Comparison of ENCODE assay signal across 16 mouse cellular contexts in genomic region chr3:154177665-154178305, GRCm38 (mm10).
DNase-seq lines count a peak whose midpoint lies in the region; ATAC-seq lines count a peak whose summit lies in the region.
"Had no signal": no experiment of that assay in that cellular context is flagged by ENCODE, and none has a peak within 500 bp of the region (broad histone marks: within the 10 kb centered on the region; RNA-seq: fewer than 3 reads in every experiment).

No protein-coding gene starts in this region.

- peak; percentile 42; the same call in 1 of the 2 replicates for ATAC-seq in heart, embryonic 12.5 days (ENCODE audit: insufficient number of reproducible peaks, low FRiP score)
- ATAC-seq in hematopoietic stem cell, adult 5-6 weeks (replicated peaks in 1 of 2; ENCODE audit: insufficient read depth in 1 of 2, low FRiP score in 2 of 2, low TSS enrichment in 1 of 2, low read depth in 1 of 2, poor library complexity in 2 of 2, severe bottlenecking in 2 of 2), result peak; percentile 84 to 93

- no peak overlapping the region for H3K27ac ChIP-seq in heart, embryonic 12.5 days (ENCODE audit: poor library complexity, severe bottlenecking)
- H3K27ac ChIP-seq: embryonic facial prominence, embryonic 15.5 days; hindbrain, embryonic 12.5 days; kidney, postnatal 0 days; limb, embryonic 13.5 days had no signal

- no peaks in the 10 kb centered on the region for H3K9me3 ChIP-seq in heart, embryonic 12.5 days (replicated peaks)
- H3K9me3 ChIP-seq: embryonic facial prominence, embryonic 15.5 days; hindbrain, embryonic 12.5 days; limb, embryonic 13.5 days had no signal

- H3K27me3 ChIP-seq in heart, embryonic 12.5 days (replicated peaks), result no peaks in the 10 kb centered on the region
- H3K27me3 ChIP-seq: embryonic facial prominence, embryonic 15.5 days; hindbrain, embryonic 12.5 days; limb, embryonic 13.5 days had no signal

- no peak overlapping the region for H3K9ac ChIP-seq in heart, embryonic 12.5 days
- H3K9ac ChIP-seq: embryonic facial prominence, embryonic 15.5 days; hindbrain, embryonic 12.5 days; limb, embryonic 13.5 days had no signal

- DNase-seq in heart, postnatal 4 days, result no peak
- peak; percentile 27 to 31 for DNase-seq in spleen, postnatal 36 days (ENCODE audit: low spot score in 2 of 2)
- DNase-seq in spleen, adult 12 weeks (ENCODE audit: low spot score), result no peak
- DNase-seq in naive thymus-derived CD4-positive, alpha-beta T cell, adult 2 months (ENCODE audit: low read depth), result peak; percentile 64
- no peak for DNase-seq in left cerebral cortex, adult 11 months (ENCODE audit: low spot score)
- no peak for DNase-seq in left cerebral cortex, adult 18-20 months (ENCODE audit: low spot score in 2 of 2)
- DNase-seq: cerebellum, postnatal 10 days; heart, adult 18-20 months; layer of hippocampus, adult 9-11 months; thymus, postnatal 25 days had no signal

- no peak overlapping the region for H3K4me2 ChIP-seq in heart, embryonic 12.5 days
- H3K4me2 ChIP-seq: embryonic facial prominence, embryonic 15.5 days; hindbrain, embryonic 12.5 days; limb, embryonic 13.5 days had no signal

- H3K36me3 ChIP-seq in heart, embryonic 12.5 days, result no peaks in the 10 kb centered on the region
- H3K36me3 ChIP-seq: embryonic facial prominence, embryonic 15.5 days; hindbrain, embryonic 12.5 days; limb, embryonic 13.5 days had no signal

- peaks cover 12% of the 10 kb centered on the region for H3K4me1 ChIP-seq in heart, embryonic 12.5 days (replicated peaks)
- H3K4me1 ChIP-seq: embryonic facial prominence, embryonic 15.5 days had no signal

- H3K4me3 ChIP-seq in heart, embryonic 12.5 days, result no peak overlapping the region
- H3K4me3 ChIP-seq: embryonic facial prominence, embryonic 15.5 days; hindbrain, embryonic 12.5 days; limb, embryonic 13.5 days had no signal

- 51% methylated on average over 8 of the region's 8 CpGs for WGBS in heart, embryonic 12.5 days

Comparison
In these comparisons a context has a peak if more than half of its experiments do, and no peak if none do; other contexts are left out.
1. DNase-seq: peak in spleen, postnatal 36 days (2 of 2) and naive thymus-derived CD4-positive, alpha-beta T cell, adult 2 months (single experiment); none in heart, postnatal 4 days (single experiment), spleen, adult 12 weeks (single experiment), left cerebral cortex, adult 11 months (single experiment) and left cerebral cortex, adult 18-20 months (0 of 2).